Comparison of ENCODE assay signal across 33 mouse cellular contexts in the genomic region with DNA sequence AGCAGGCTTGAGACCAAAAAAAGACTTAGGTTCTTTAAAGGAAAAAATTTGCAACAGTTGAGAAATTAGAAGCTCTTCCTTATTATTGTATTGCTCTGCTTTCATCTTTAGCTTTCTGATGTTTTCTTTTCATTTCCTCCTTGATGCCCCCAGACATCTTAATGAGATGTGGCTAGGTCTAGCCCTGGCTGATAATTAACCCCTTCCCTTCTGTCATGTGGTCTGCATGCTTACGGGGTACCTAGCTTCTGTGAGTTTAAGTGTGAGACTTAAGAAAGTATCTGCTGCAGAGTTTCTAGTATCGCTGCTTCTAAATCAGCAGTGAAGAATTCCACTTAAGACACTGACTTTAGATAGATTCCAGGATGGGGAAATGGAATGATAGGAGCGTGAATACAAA.
"Had no signal": no experiment of that assay in that cellular context is flagged by ENCODE, and none has a peak within 500 bp of the region (broad histone marks: within the 10 kb centered on the region; RNA-seq: fewer than 3 reads in every experiment).

No protein-coding gene starts in this region.

- H3K4me2 ChIP-seq: heart, embryonic 11.5 days; heart, embryonic 12.5 days; heart, embryonic 13.5 days; heart, embryonic 15.5 days; hindbrain, embryonic 12.5 days; hindbrain, embryonic 13.5 days; hindbrain, embryonic 14.5 days; hindbrain, embryonic 15.5 days; intestine, embryonic 15.5 days had no signal

- H3K36me3 ChIP-seq: heart, embryonic 10.5 days; heart, embryonic 12.5 days; heart, embryonic 13.5 days; heart, embryonic 15.5 days; hindbrain, embryonic 10.5 days; hindbrain, embryonic 12.5 days; hindbrain, embryonic 13.5 days; hindbrain, embryonic 15.5 days; intestine, embryonic 15.5 days had no signal

- ATAC-seq: hindbrain, embryonic 16.5 days; hindbrain, postnatal 0 days; inflammation-experienced regulatory T-cells, adult 6 months; intestine, embryonic 15.5 days; intestine, embryonic 16.5 days; intestine, postnatal 0 days had no signal

- H3K4me3 ChIP-seq: heart, embryonic 10.5 days; heart, embryonic 12.5 days; heart, embryonic 13.5 days; heart, embryonic 15.5 days; hindbrain, embryonic 10.5 days; hindbrain, embryonic 12.5 days; hindbrain, embryonic 13.5 days; hindbrain, embryonic 15.5 days; intestine, embryonic 15.5 days; layer of hippocampus, adult 2 months; left cerebral cortex, adult 2 months had no signal

- H3K27ac ChIP-seq: heart, embryonic 10.5 days; heart, embryonic 13.5 days; heart, embryonic 15.5 days; hindbrain, embryonic 10.5 days; hindbrain, embryonic 12.5 days; hindbrain, embryonic 13.5 days; hindbrain, embryonic 14.5 days; hindbrain, embryonic 15.5 days; hindbrain, postnatal 0 days; intestine, embryonic 15.5 days; kidney, postnatal 0 days; layer of hippocampus, adult 2 months; left cerebral cortex, adult 2 months had no signal

- DNase-seq: heart, postnatal 10 days; heart, postnatal 14 days; heart, postnatal 36 days; heart, postnatal 4 days; kidney, adult 11 months; kidney, adult 18-20 months; kidney, adult 2 months; kidney, adult 8-10 months; kidney, adult 9 months; kidney, postnatal 25 days; kidney, postnatal 36 days; kidney, postnatal 4 days; layer of hippocampus, adult 9-11 months; layer of hippocampus, postnatal 36 days had no signal

- H3K9me3 ChIP-seq: heart, embryonic 10.5 days; heart, embryonic 12.5 days; heart, embryonic 13.5 days; heart, embryonic 15.5 days; hindbrain, embryonic 10.5 days; hindbrain, embryonic 12.5 days; hindbrain, embryonic 13.5 days; hindbrain, embryonic 15.5 days; intestine, embryonic 15.5 days had no signal

- H3K27me3 ChIP-seq: heart, embryonic 12.5 days; heart, embryonic 13.5 days; heart, embryonic 15.5 days; hindbrain, embryonic 12.5 days; hindbrain, embryonic 13.5 days; hindbrain, embryonic 15.5 days; intestine, embryonic 15.5 days had no signal

- H3K4me1 ChIP-seq: heart, embryonic 10.5 days; heart, embryonic 12.5 days; heart, embryonic 13.5 days; heart, embryonic 15.5 days; hindbrain, embryonic 10.5 days; hindbrain, embryonic 12.5 days; hindbrain, embryonic 13.5 days; hindbrain, embryonic 15.5 days; intestine, embryonic 15.5 days had no signal

- H3K9ac ChIP-seq: heart, embryonic 12.5 days; heart, embryonic 13.5 days; heart, embryonic 15.5 days; hindbrain, embryonic 12.5 days; hindbrain, embryonic 13.5 days; hindbrain, embryonic 14.5 days; hindbrain, embryonic 15.5 days; intestine, embryonic 15.5 days had no signal
